Mouse (Mus musculus): ENCODE data around the gene Bmp3. TPM values are rescaled to one million over a fixed set of nuclear protein-coding genes. Genes with fewer than 3 reads are reported as not detected.
A peak's percentile ranks its signal among the peaks of the same experiment; 100 is the strongest.

Bmp3 gene
- polyA plus RNA-seq, 1 experiment: 1.1 TPM

- Histone ChIP-seq H3K27ac (ENCODE audit: insufficient read depth, low read depth, low read length) (no peak overlapping the region), H3K36me3 (ENCODE audit: control insufficient read depth, insufficient read depth, low read length) (no peaks in the 10 kb centered on the region), H3K27me3 (replicated peaks; ENCODE audit: control insufficient read depth, insufficient read depth, low read length) (no peaks in the 10 kb centered on the region), H3K4me1 (ENCODE audit: control insufficient read depth, insufficient read depth, low read length) (no peaks in the 10 kb centered on the region), H3K4me3 (ENCODE audit: insufficient read depth, low read depth, low read length) (no peak overlapping the region)
- TF ChIP-seq CTCF (conservative IDR thresholded peaks at IDR 0.05; ENCODE audit: insufficient read depth, insufficient read length, low read depth, low read length) (no peak), POLR2A (IDR thresholded peaks at IDR 0.05; ENCODE audit: low read depth, low read length) (no peak)
- WGBS: 0% methylated on average over 6 of the region's 6 CpGs
- peak; percentile 34 for DNase-seq
These were observed 9.7 kb downstream of the Bmp3 start for GRCm38 (mm10) chr5:98863891-98864290.

- DNase-seq: no peak
- no peak overlapping the region for H3K27ac ChIP-seq (ENCODE audit: insufficient read depth, low read depth, low read length)
- 82% methylated on average over 5 of the region's 5 CpGs for WGBS
- no peaks in the 10 kb centered on the region for H3K4me1 ChIP-seq (ENCODE audit: control insufficient read depth, insufficient read depth, low read length)
- no peaks in the 10 kb centered on the region for H3K36me3 ChIP-seq (ENCODE audit: control insufficient read depth, insufficient read depth, low read length)
- TF ChIP-seq CTCF (conservative IDR thresholded peaks at IDR 0.05; ENCODE audit: insufficient read depth, insufficient read length, low read depth, low read length) (no peak), POLR2A (IDR thresholded peaks at IDR 0.05; ENCODE audit: low read depth, low read length) (no peak)
- no peaks in the 10 kb centered on the region for H3K27me3 ChIP-seq (replicated peaks; ENCODE audit: control insufficient read depth, insufficient read depth, low read length)
- H3K4me3 ChIP-seq (ENCODE audit: insufficient read depth, low read depth, low read length): no peak overlapping the region
These were observed 10.9 kb downstream of the Bmp3 start for GRCm38 (mm10) chr5:98865146-98865545.

- WGBS: 61% methylated on average over 5 of the region's 5 CpGs
- Histone ChIP-seq H3K4me3 (ENCODE audit: insufficient read depth, low read depth, low read length) (no peak overlapping the region), H3K27me3 (replicated peaks; ENCODE audit: control insufficient read depth, insufficient read depth, low read length) (no peaks in the 10 kb centered on the region), H3K27ac (ENCODE audit: insufficient read depth, low read depth, low read length) (no peak overlapping the region), H3K4me1 (ENCODE audit: control insufficient read depth, insufficient read depth, low read length) (no peaks in the 10 kb centered on the region), H3K36me3 (ENCODE audit: control insufficient read depth, insufficient read depth, low read length) (no peaks in the 10 kb centered on the region)
- DNase-seq: no peak
- TF ChIP-seq POLR2A (IDR thresholded peaks at IDR 0.05; ENCODE audit: low read depth, low read length): no peak
- no peak for TF ChIP-seq CTCF (conservative IDR thresholded peaks at IDR 0.05; ENCODE audit: insufficient read depth, insufficient read length, low read depth, low read length)
These were observed 21.8 kb downstream of the Bmp3 start for GRCm38 (mm10) chr5:98876056-98876455.

GRCm38 (mm10) chr5:98878891-98879290 is 24.7 kb downstream of the Bmp3 start:
- peak; percentile 78 for DNase-seq
- H3K4me1 ChIP-seq (ENCODE audit: control insufficient read depth, insufficient read depth, low read length): no peaks in the 10 kb centered on the region
- no peaks in the 10 kb centered on the region for H3K36me3 ChIP-seq (ENCODE audit: control insufficient read depth, insufficient read depth, low read length)
- no peak overlapping the region for H3K27ac ChIP-seq (ENCODE audit: insufficient read depth, low read depth, low read length)
- H3K4me3 ChIP-seq (ENCODE audit: insufficient read depth, low read depth, low read length): no peak overlapping the region
- peak; percentile 74 for TF ChIP-seq CTCF (conservative IDR thresholded peaks at IDR 0.05; ENCODE audit: insufficient read depth, insufficient read length, low read depth, low read length)
- no peak for TF ChIP-seq POLR2A (IDR thresholded peaks at IDR 0.05; ENCODE audit: low read depth, low read length)
- H3K27me3 ChIP-seq (replicated peaks; ENCODE audit: control insufficient read depth, insufficient read depth, low read length): no peaks in the 10 kb centered on the region

- no peak for TF ChIP-seq POLR2A (IDR thresholded peaks at IDR 0.05; ENCODE audit: low read depth, low read length)
- TF ChIP-seq CTCF (conservative IDR thresholded peaks at IDR 0.05; ENCODE audit: insufficient read depth, insufficient read length, low read depth, low read length): no peak
- Histone ChIP-seq H3K27ac (ENCODE audit: insufficient read depth, low read depth, low read length) (no peak overlapping the region), H3K27me3 (replicated peaks; ENCODE audit: control insufficient read depth, insufficient read depth, low read length) (no peaks in the 10 kb centered on the region), H3K36me3 (ENCODE audit: control insufficient read depth, insufficient read depth, low read length) (no peaks in the 10 kb centered on the region), H3K4me3 (ENCODE audit: insufficient read depth, low read depth, low read length) (no peak overlapping the region), H3K4me1 (ENCODE audit: control insufficient read depth, insufficient read depth, low read length) (no peaks in the 10 kb centered on the region)
- DNase-seq: peak; percentile 77
- WGBS: 44% methylated on average over 3 of the region's 3 CpGs
These were observed 27.9 kb downstream of the Bmp3 start for GRCm38 (mm10) chr5:98882096-98882495.

GRCm38 (mm10) chr5:98890544-98891050 is 36.4 kb downstream of the Bmp3 start:
- no peaks in the 10 kb centered on the region for H3K4me1 ChIP-seq (ENCODE audit: control insufficient read depth, insufficient read depth, low read length)
- no peaks in the 10 kb centered on the region for H3K36me3 ChIP-seq (ENCODE audit: control insufficient read depth, insufficient read depth, low read length)
- H3K27me3 ChIP-seq (replicated peaks; ENCODE audit: control insufficient read depth, insufficient read depth, low read length): no peaks in the 10 kb centered on the region
- no peak overlapping the region for H3K4me3 ChIP-seq (ENCODE audit: insufficient read depth, low read depth, low read length)
- no peak for TF ChIP-seq CTCF (conservative IDR thresholded peaks at IDR 0.05; ENCODE audit: insufficient read depth, insufficient read length, low read depth, low read length)
- TF ChIP-seq POLR2A (IDR thresholded peaks at IDR 0.05; ENCODE audit: low read depth, low read length): no peak
- no peak for DNase-seq
- WGBS: 58% methylated on average over 2 of the region's 2 CpGs
- no peak overlapping the region for H3K27ac ChIP-seq (ENCODE audit: insufficient read depth, low read depth, low read length)

GRCm38 (mm10) chr5:98894281-98894680 is 40.1 kb downstream of the Bmp3 start:
- Histone ChIP-seq H3K27ac (ENCODE audit: insufficient read depth, low read depth, low read length) (no peak overlapping the region), H3K27me3 (replicated peaks; ENCODE audit: control insufficient read depth, insufficient read depth, low read length) (no peaks in the 10 kb centered on the region), H3K4me1 (ENCODE audit: control insufficient read depth, insufficient read depth, low read length) (no peaks in the 10 kb centered on the region), H3K4me3 (ENCODE audit: insufficient read depth, low read depth, low read length) (no peak overlapping the region), H3K36me3 (ENCODE audit: control insufficient read depth, insufficient read depth, low read length) (no peaks in the 10 kb centered on the region)
- no peak for DNase-seq
- 60% methylated on average over 3 of the region's 3 CpGs for WGBS
- TF ChIP-seq CTCF (conservative IDR thresholded peaks at IDR 0.05; ENCODE audit: insufficient read depth, insufficient read length, low read depth, low read length): no peak
- TF ChIP-seq POLR2A (IDR thresholded peaks at IDR 0.05; ENCODE audit: low read depth, low read length): no peak

All from kidney, adult 2 months (tissue).